Mouse (Mus musculus) liver, embryonic 11.5 days (tissue): ENCODE data around the gene Inpp5d. TPM values are rescaled to one million over a fixed set of nuclear protein-coding genes. Genes with fewer than 3 reads are reported as not detected.
"Not testable (repeated sequence)": the region's sequence is repeated elsewhere in the genome, so short reads cannot be mapped to it uniquely, and the experiment has no call there.

Source experiments
- ATAC-seq: fragments of 200-750 bp; cut with Nextera tagmentation; replicated peaks from 2 replicates; pipeline ENCODE4 v1.8.0; 2017; ENCODE audit warnings: moderate number of reproducible peaks, mild to moderate bottlenecking, moderate TSS enrichment, moderate library complexity; ENCODE audit not compliant: low FRiP score
- DNase-seq: peaks from one replicate; pipeline ENCODE4 v3.0.0-alpha.2; 2017; ENCODE audit warnings: low spot score
- H3K27ac ChIP-seq: fragments of 300-500 bp; sonication (generic); 2 replicates; pipeline ENCODE4 v1.5.1; 2014; ENCODE audit warnings: mild to moderate bottlenecking, low read depth, low read length, control low read depth
- H3K27me3 ChIP-seq: fragments of 300-500 bp; sonication (generic); replicated peaks from 2 replicates; pipeline ENCODE4 v1.6.1; 2014; ENCODE audit warnings: low read length, mixed read lengths; ENCODE audit not compliant: control insufficient read depth, insufficient read depth
- H3K36me3 ChIP-seq: fragments of 300-500 bp; sonication (generic); 2 replicates; pipeline ENCODE4 v1.6.1; 2014; ENCODE audit warnings: mild to moderate bottlenecking, low read length, moderate library complexity, mixed read lengths; ENCODE audit not compliant: control insufficient read depth, insufficient read depth
- H3K4me1 ChIP-seq: fragments of 300-500 bp; sonication (generic); replicated peaks from 2 replicates; pipeline ENCODE4 v1.6.1; 2014; ENCODE audit warnings: low read length, mixed read lengths; ENCODE audit not compliant: control insufficient read depth, insufficient read depth
- H3K4me2 ChIP-seq: fragments of 300-500 bp; sonication (generic); 2 replicates; pipeline ENCODE4 v1.6.1; 2014; ENCODE audit warnings: mild to moderate bottlenecking, control low read depth, moderate library complexity
- H3K4me3 ChIP-seq: fragments of 300-500 bp; sonication (generic); 2 replicates; pipeline ENCODE4 v1.5.1; 2014; ENCODE audit warnings: low read depth, low read length, control low read depth
- H3K9ac ChIP-seq: fragments of 300-500 bp; sonication (generic); 2 replicates; pipeline ENCODE4 v1.6.1; 2014; ENCODE audit warnings: low read depth, low read length, control low read depth
- H3K9me3 ChIP-seq: fragments of 300-500 bp; sonication (generic); 2 replicates; pipeline ENCODE4 v1.6.1; 2016; ENCODE audit warnings: low read length, inconsistent platforms, mixed read lengths; ENCODE audit not compliant: control insufficient read depth
- WGBS: fragments of 180-500 bp; shearing (Covaris S2); extraction: QIAGEN DNeasy Blood & Tissue Kit; methylation state at CpG from one replicate; pipeline ENCODE4 v1.1.7; 2014; 5-methylcytosine and 5-hydroxymethylcytosine counted together
- polyA plus RNA-seq: library from polyadenylated mRNA; unstranded; fragments of >200 nt; fragmentation: Nextera tagmentation; extraction: Ambion mirVana; gene quantifications from 2 replicates; pipeline ENCODE4 v1.2.1, GENCODE M21; 2014

The Inpp5d gene
- polyA plus RNA-seq, 1 experiment from 2014 or later, result 30.8 TPM

DNA sequence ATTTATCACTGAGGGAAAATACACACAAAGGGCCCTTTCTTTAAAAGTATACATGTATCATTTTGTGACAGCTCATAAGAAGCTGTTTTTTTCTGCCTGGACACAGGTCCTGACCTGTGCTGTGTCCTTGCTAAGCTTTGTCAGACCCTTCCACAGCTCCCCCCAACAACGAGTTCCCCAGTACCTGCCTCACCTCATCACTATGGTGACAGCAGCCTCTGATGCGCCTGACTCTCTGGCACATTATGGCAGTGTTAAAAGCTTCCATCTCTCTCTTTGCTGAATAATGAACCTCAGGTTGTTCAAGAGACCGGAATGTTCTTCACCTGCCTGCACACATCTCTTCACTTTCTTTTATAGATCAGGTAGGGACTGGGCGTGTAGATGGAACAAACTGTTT lies 51.4 kb downstream of the Inpp5d start:
- Histone ChIP-seq H3K4me2 (no peak overlapping the region), H3K27me3 (no peaks in the 10 kb centered on the region), H3K9ac (no peak overlapping the region), H3K9me3 (no peaks in the 10 kb centered on the region), H3K36me3 (no peaks in the 10 kb centered on the region), H3K27ac (no peak overlapping the region), H3K4me3 (no peak overlapping the region), H3K4me1 (no peaks in the 10 kb centered on the region)
- ATAC-seq (no peak), DNase-seq (no peak)
- WGBS, result 76% methylated on average over 4 of the region's 4 CpGs

- Histone ChIP-seq H3K4me2 (no peak overlapping the region), H3K9me3 (no peaks in the 10 kb centered on the region), H3K27ac (no peak overlapping the region), H3K36me3 (no peaks in the 10 kb centered on the region), H3K27me3 (no peaks in the 10 kb centered on the region), H3K4me1 (no peaks in the 10 kb centered on the region), H3K4me3 (no peak overlapping the region), H3K9ac (no peak overlapping the region)
- WGBS, result 76% methylated on average over 9 of the region's 9 CpGs
- DNase-seq, result no peak
- no peak for ATAC-seq
Measured at GRCm38 (mm10) chr1:87673822-87674604, 53.9 kb downstream of the Inpp5d start.

GRCm38 (mm10) chr1:87676006-87676405 lies 55.9 kb downstream of the Inpp5d start:
- Histone ChIP-seq H3K9ac (no peak overlapping the region), H3K27me3 (no peaks in the 10 kb centered on the region), H3K4me3 (no peak overlapping the region), H3K36me3 (no peaks in the 10 kb centered on the region), H3K9me3 (no peaks in the 10 kb centered on the region), H3K4me2 (no peak overlapping the region), H3K4me1 (no peaks in the 10 kb centered on the region), H3K27ac (no peak overlapping the region)
- 81% methylated on average over 6 of the region's 6 CpGs for WGBS
- DNase-seq (no peak), ATAC-seq (no peak)

- Histone ChIP-seq H3K9me3 (peaks cover 4% of the 10 kb centered on the region; the same call in 1 of the 2 replicates), H3K4me1 (no peaks in the 10 kb centered on the region), H3K4me3 (no peak overlapping the region), H3K27ac (no peak overlapping the region), H3K4me2 (no peak overlapping the region), H3K9ac (no peak overlapping the region), H3K36me3 (peaks cover 7% of the 10 kb centered on the region; the same call in 1 of the 2 replicates), H3K27me3 (no peaks in the 10 kb centered on the region)
- 82% methylated on average over 5 of the region's 5 CpGs for WGBS
- DNase-seq (no peak), ATAC-seq (no peak)
Measured at GRCm38 (mm10) chr1:87679089-87679488, 59.0 kb downstream of the Inpp5d start.

DNA sequence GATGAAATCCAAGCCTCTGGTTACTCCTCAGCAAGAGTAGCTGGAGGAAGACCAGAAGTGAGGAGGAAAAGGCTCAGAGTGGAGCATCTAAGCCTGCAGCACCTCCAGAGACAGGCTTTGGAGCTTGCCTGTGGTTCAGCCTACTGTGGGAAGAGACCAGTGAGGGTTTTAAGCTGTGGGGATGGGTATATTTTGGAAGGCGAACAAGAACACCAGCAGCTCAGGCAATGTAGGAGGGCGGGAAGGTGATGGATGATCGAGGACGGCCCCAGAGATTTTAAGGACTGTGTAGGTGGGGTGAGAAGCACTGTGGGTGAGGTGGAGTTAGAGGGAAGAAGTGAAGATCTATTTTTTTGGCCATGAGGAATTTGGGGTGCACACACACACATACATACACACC lies 60.8 kb downstream of the Inpp5d start:
- H3K27ac ChIP-seq, result no peak overlapping the region
- peaks cover 5% of the 10 kb centered on the region; the same call in 1 of the 2 replicates for H3K9me3 ChIP-seq
- no peak overlapping the region for H3K4me3 ChIP-seq
- H3K36me3 ChIP-seq, result peaks cover 9% of the 10 kb centered on the region; the same call in 1 of the 2 replicates
- DNase-seq (no peak), ATAC-seq (no peak)
- H3K9ac ChIP-seq, result no peak overlapping the region
- WGBS, result 88% methylated on average over 4 of the region's 4 CpGs
- no peaks in the 10 kb centered on the region for H3K4me1 ChIP-seq
- H3K27me3 ChIP-seq, result no peaks in the 10 kb centered on the region
- no peak overlapping the region for H3K4me2 ChIP-seq

DNA sequence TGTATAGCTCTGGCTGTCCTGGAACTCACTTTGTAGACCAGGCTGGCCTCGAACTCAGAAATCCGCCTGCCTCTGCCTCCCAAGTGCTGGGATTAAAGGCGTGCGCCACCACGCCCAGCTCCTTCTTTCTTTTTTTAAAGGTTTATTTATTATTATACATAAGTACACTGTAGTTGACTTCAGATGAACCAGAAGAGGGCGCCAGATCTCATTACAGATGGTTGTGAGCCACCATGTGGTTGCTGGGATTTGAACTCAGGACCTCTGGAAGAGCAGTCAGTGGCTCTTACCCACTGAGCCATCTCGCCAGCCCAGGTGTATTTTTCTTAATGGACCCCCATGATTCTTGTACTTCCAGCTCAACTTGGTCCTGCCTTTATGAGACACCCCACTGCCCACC lies 62.4 kb downstream of the Inpp5d start:
- H3K27me3 ChIP-seq, H3K4me2 ChIP-seq, ATAC-seq, H3K36me3 ChIP-seq, H3K4me3 ChIP-seq, H3K27ac ChIP-seq, DNase-seq, H3K9me3 ChIP-seq, H3K9ac ChIP-seq, H3K4me1 ChIP-seq: not testable (repeated sequence)
- WGBS, result 84% methylated on average over 7 of the region's 7 CpGs

- H3K9me3 ChIP-seq, result peaks cover 5% of the 10 kb centered on the region; the same call in 1 of the 2 replicates
- no peak overlapping the region for H3K9ac ChIP-seq
- peaks cover 9% of the 10 kb centered on the region; the same call in 1 of the 2 replicates for H3K36me3 ChIP-seq
- no peak overlapping the region for H3K27ac ChIP-seq
- H3K27me3 ChIP-seq, result no peaks in the 10 kb centered on the region
- H3K4me2 ChIP-seq, result no peak overlapping the region
- 90% methylated on average over 5 of the region's 5 CpGs for WGBS
- H3K4me1 ChIP-seq, result no peaks in the 10 kb centered on the region
- DNase-seq (no peak), ATAC-seq (no peak)
- H3K4me3 ChIP-seq, result no peak overlapping the region
Measured at GRCm38 (mm10) chr1:87684071-87684470, 64.0 kb downstream of the Inpp5d start.

DNA sequence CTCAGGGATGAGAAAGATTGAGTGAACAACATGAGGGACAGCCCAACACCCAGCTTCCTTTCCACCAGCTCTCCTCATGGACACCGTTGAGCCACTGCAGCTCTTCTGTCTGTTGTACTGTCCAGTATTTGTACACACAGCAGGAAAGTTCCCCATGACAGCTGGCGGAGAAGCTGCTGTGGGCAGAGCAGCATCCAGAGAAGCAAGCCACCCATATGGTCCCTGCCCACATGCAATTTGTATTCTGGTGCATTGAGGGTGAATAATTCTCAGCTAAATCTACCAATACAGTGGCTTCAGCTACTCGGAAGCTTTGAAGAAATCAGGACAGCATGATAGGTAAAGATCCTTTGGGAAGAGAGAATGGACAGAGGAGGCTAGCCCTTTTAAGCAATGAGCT lies 64.7 kb downstream of the Inpp5d start:
- Histone ChIP-seq H3K27me3 (no peaks in the 10 kb centered on the region), H3K36me3 (peaks cover 9% of the 10 kb centered on the region; the same call in 1 of the 2 replicates), H3K9me3 (peaks cover 5% of the 10 kb centered on the region; the same call in 1 of the 2 replicates), H3K27ac (no peak overlapping the region), H3K4me3 (no peak overlapping the region), H3K4me1 (no peaks in the 10 kb centered on the region), H3K4me2 (no peak overlapping the region), H3K9ac (no peak overlapping the region)
- no peak for DNase-seq
- 85% methylated on average over 3 of the region's 3 CpGs for WGBS
- ATAC-seq, result no peak

DNA sequence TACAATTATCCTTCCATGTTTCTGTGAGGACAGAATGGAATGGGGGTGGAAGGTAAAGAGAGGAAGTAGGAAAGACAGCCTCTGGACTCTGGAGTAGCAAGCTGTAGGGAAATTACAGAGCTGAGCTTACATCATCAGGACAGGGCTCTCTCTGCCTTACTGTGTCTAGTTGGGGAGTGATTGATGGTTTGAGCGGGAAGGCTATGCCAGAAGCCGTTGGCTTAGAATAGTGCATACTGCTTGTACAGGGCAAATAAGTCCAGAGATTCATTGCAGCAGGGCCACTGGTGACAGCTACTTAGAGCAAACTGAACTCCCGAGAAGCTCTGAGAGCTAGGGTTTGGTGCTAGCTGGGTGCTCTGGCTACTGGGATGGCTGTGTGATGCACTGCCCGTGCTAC lies 66.2 kb downstream of the Inpp5d start:
- no peak overlapping the region for H3K27ac ChIP-seq
- no peak overlapping the region for H3K4me2 ChIP-seq
- no peaks in the 10 kb centered on the region for H3K4me1 ChIP-seq
- H3K4me3 ChIP-seq, result no peak overlapping the region
- peaks cover 9% of the 10 kb centered on the region; the same call in 1 of the 2 replicates for H3K36me3 ChIP-seq
- no peak for DNase-seq
- 65% methylated on average over 4 of the region's 4 CpGs for WGBS
- no peak overlapping the region for H3K9ac ChIP-seq
- no peak for ATAC-seq
- H3K9me3 ChIP-seq, result peaks cover 5% of the 10 kb centered on the region; the same call in 1 of the 2 replicates
- H3K27me3 ChIP-seq, result no peaks in the 10 kb centered on the region
